Mouse (Mus musculus) left cerebral cortex, adult 6 months (tissue): Measurements from ENCODE around the gene Olfr1370. TPM values are rescaled to one million over a fixed set of nuclear protein-coding genes. Genes with fewer than 3 reads are reported as not detected.

Experiments
- long read RNA-seq, 2 experiments: library from polyadenylated mRNA; unstranded; transcript quantifications; one replicate each; pipeline ENCODE4 v2.0.0; 2019 to 2020
- polyA plus RNA-seq: library from polyadenylated mRNA; unstranded; fragments of <200 nt; fragmentation: Nextera tagmentation; gene quantifications from 2 replicates; pipeline ENCODE4 v1.2.3, GENCODE M21; 2021

Olfr1370 gene
- not detected in 2 replicates for polyA plus RNA-seq
- long read RNA-seq, experiment 1: 0 reads
- long read RNA-seq, experiment 2: 0 reads

DNA sequence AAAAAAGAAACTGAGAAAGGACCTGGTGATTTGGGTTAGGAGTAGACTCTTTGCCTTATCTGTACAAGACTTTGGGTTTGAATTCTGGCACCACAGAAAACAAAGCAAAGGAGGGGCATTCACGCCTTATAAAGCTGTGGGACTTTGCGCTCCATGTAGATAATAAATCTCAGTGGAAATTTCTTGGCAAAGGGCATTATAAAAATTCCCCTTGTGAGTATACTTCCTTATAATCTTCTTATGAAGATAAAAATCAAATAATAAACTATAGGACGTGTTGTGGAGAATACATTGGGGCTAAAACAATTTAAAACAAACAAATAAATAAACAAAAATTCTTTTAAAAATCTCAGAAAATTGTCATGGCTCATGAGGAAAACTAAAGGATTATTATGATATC is at the start of gene Olfr1370:
TSS of gene Olfr1370 (minus strand) at position 101 of the 400 bp plus-strand sequence.

DNA sequence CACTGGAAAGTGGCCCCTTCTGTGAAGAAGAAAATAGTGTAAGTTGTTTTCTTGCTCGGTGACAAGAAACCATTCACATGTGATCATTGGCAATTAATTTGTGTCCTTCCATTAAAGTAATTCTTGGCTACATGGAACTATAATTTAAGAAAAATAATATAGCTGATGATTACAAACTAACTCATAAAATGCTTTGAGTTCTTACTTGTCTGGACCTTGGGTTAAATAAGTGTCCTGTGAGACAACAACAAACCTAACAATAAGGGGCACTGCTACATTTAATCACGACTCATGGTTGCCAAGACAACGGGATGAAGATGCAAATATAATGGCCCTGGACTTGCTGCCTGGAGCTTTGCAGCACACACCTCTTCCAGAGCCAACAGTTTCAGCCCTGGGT is 36.4 kb upstream of the Olfr1370 start, which contains the start of gene Olfr1369-ps1:
TSS of gene Olfr1369-ps1 (plus strand) at position 301 of the 400 bp plus-strand sequence.

Other genes starting within 250 kb of the Olfr1370 start
- gene Olfr1369-ps1, start 36.5 kb upstream of the Olfr1370 start, polyA plus RNA-seq: 0.03 and 0.07 TPM in 2 replicates
- gene Olfr263, start 54.7 kb upstream of the Olfr1370 start, polyA plus RNA-seq: not detected in 2 replicates
- not detected in 2 replicates for gene Olfr1368, start 70.9 kb upstream of the Olfr1370 start, polyA plus RNA-seq
- 26.8 and 31.5 TPM in 2 replicates for gene Trim27, start 104.5 kb upstream of the Olfr1370 start, polyA plus RNA-seq
- gene Gpx5, start 217.8 kb upstream of the Olfr1370 start, polyA plus RNA-seq: not detected in 2 replicates
- gene Gpx6, start 237.2 kb upstream of the Olfr1370 start, polyA plus RNA-seq: 1.8 TPM in 2 replicates